ENCODE assay signal across 6 mouse cellular contexts in the genomic region with DNA sequence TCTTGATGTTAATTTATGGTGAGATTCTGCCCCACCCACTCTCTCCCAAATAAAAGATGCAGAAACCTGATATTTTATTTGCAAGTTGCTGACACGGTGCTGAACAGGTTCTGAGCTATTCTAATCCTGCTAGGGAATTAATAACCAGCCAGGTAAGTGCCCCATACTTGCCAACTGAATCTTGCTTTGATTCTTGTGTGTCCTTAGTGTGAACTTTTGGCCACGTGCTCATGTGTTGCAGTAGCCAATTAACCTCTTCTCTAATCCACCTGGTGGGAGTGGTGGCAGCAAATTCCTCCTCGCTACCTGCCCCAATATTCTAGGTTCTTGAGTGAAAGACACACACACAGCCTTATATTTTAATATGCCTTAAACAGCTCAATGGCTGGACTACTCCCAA.
"Had no signal": no experiment of that assay in that cellular context is flagged by ENCODE, and none has a peak within 500 bp of the region (broad histone marks: within the 10 kb centered on the region; RNA-seq: fewer than 3 reads in every experiment).

No protein-coding gene starts in this region.

- DNase-seq: lung, embryonic 14.5 days; lung, postnatal 10 days; retina, postnatal 1 day; right cerebral cortex, postnatal 4 days; thymus, adult 2 months; thymus, postnatal 25 days had no signal
